Mouse (Mus musculus) myocyte (in vitro differentiated cells): ENCODE measurements around the gene Serinc2.

Experiments
- CEBPB ChIP-seq: IDR thresholded peaks from 2 replicates; pipeline ENCODE4 v1.6.1; 2011; ENCODE audit warnings: mild to moderate bottlenecking, moderate library complexity; ENCODE audit not compliant: poor library complexity, insufficient read depth, severe bottlenecking
- E2F4 ChIP-seq: IDR thresholded peaks from one replicate; pipeline ENCODE4 v1.6.1; 2011; ENCODE audit warnings: mild to moderate bottlenecking, control low read depth, moderate library complexity; ENCODE audit not compliant: insufficient read depth
- MAX ChIP-seq: IDR thresholded peaks from one replicate; pipeline ENCODE4 v1.6.1; 2011; ENCODE audit warnings: low read depth, mild to moderate bottlenecking, control low read depth
- MYOD1 ChIP-seq, 3 experiments: IDR thresholded peaks; one replicate each; pipeline ENCODE4 v1.6.1; 2011; ENCODE audit warnings: control low read depth in 2 of 3, low read depth in 2 of 3, mild to moderate bottlenecking in 2 of 3, moderate library complexity in 1 of 3; ENCODE audit not compliant: insufficient read length in 2 of 3, control insufficient read depth in 1 of 3
- POLR2A ChIP-seq: IDR thresholded peaks from one replicate; pipeline ENCODE4 v1.6.1; 2011; ENCODE audit warnings: low read depth, mild to moderate bottlenecking, control low read depth, moderate library complexity; ENCODE audit not compliant: insufficient read length
- POLR2AphosphoS2 ChIP-seq: IDR thresholded peaks from one replicate; pipeline ENCODE4 v1.6.1; 2011; ENCODE audit warnings: low read depth, control low read depth; ENCODE audit not compliant: insufficient read length
- TCF12 ChIP-seq: IDR thresholded peaks from one replicate; pipeline ENCODE4 v1.6.1; 2011; ENCODE audit warnings: mild to moderate bottlenecking, control low read depth; ENCODE audit not compliant: poor library complexity, insufficient read depth, severe bottlenecking
- USF1 ChIP-seq: IDR thresholded peaks from one replicate; pipeline ENCODE4 v1.6.1; 2011; ENCODE audit warnings: low read depth, mild to moderate bottlenecking, control low read depth, moderate library complexity

DNA sequence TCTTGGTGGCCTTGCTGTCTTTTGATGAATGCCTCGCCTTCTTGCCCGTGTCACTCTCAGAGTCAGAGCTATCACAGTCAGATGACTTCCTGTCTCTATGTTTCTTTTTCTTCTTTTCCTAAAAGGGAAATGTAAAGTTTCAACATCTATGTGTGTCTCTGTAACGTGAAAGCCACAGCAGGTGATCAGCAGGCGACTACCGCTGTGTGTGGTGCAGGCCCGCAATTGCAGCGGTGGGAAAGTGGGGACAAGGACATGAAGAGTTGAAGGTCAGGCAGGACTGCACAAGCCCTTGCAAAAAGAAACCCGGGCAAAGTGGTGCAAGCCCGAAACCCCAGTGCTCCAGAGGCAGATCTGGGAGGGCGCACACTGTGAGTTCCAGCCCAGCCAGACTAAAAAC is 37.7 kb upstream of the Serinc2 start:
- TF ChIP-seq POLR2A: no peak
- no peak for TF ChIP-seq USF1
- TF ChIP-seq CEBPB: no peak
- no peak for TF ChIP-seq E2F4
- no peak for TF ChIP-seq MAX
- no peak for TF ChIP-seq MYOD1 (IDR thresholded peaks at IDR 0.05; ENCODE audit: control insufficient read depth in 1 of 3, insufficient read length in 2 of 3, low read depth in 2 of 3)
- no peak for TF ChIP-seq TCF12
- no peak for TF ChIP-seq POLR2AphosphoS2
